Mouse (Mus musculus) T-cell, adult 2 months (primary cell): Measurements from ENCODE around the gene Adss.

Experiments used
- DNase-seq: peaks from one replicate; pipeline ENCODE4 v3.0.0; 2022; ENCODE audit warnings: low spot score

Adss gene

GRCm38 (mm10) chr1:177727883-177728525, 68.3 kb downstream of the Adss start:
- no peak for DNase-seq

- no peak for DNase-seq
Measured at GRCm38 (mm10) chr1:177726870-177727269, 69.4 kb downstream of the Adss start.

GRCm38 (mm10) chr1:177723786-177724185, 72.5 kb downstream of the Adss start:
- no peak for DNase-seq

GRCm38 (mm10) chr1:177719029-177719427, 77.3 kb downstream of the Adss start:
- no peak for DNase-seq

- no peak for DNase-seq
Measured at GRCm38 (mm10) chr1:177718340-177719028, 77.8 kb downstream of the Adss start.

GRCm38 (mm10) chr1:177717057-177717835, 79.1 kb downstream of the Adss start:
- DNase-seq, result no peak

- no peak for DNase-seq
Measured at GRCm38 (mm10) chr1:177716448-177716847, 79.9 kb downstream of the Adss start.

GRCm38 (mm10) chr1:177714397-177715012, 81.8 kb downstream of the Adss start:
- no peak for DNase-seq

GRCm38 (mm10) chr1:177713635-177714396, 82.5 kb downstream of the Adss start:
- DNase-seq, result no peak
